Mouse (Mus musculus): ENCODE measurements at regions not wholly inside any gene's neighbourhood (a gene's known extent, or its start where the extent isn't known, plus 50 kb on each side); places are given as distances from the start of the nearest gene placed in this dataset.

GRCm38 (mm10) chr15:51320366-51320894 is 2564.3 kb upstream of the Gm7489 start:
- Histone ChIP-seq H3K36me3 (ENCODE audit: control insufficient read depth, insufficient read depth, low read length) (no peaks in the 10 kb centered on the region), H3K4me3 (ENCODE audit: control insufficient read depth, low read depth, low read length) (no peak overlapping the region), H3K27me3 (ENCODE audit: control insufficient read depth, insufficient read depth, low read length) (no peaks in the 10 kb centered on the region), H3K27ac (ENCODE audit: control insufficient read depth, insufficient read depth, low read depth, low read length) (no peak overlapping the region), H3K4me1 (ENCODE audit: control insufficient read depth, insufficient read depth, low read length) (no peaks in the 10 kb centered on the region)
- TF ChIP-seq CTCF (IDR thresholded peaks at IDR 0.05; ENCODE audit: control insufficient read depth, insufficient read depth, insufficient replicate concordance, low read depth, low read length), result no peak
- TF ChIP-seq POLR2A (IDR thresholded peaks at IDR 0.05; ENCODE audit: control insufficient read depth, low read depth, low read length), result no peak

GRCm38 (mm10) chr15:51323284-51323683 is 2561.4 kb upstream of the Gm7489 start:
- Histone ChIP-seq H3K27me3 (ENCODE audit: control insufficient read depth, insufficient read depth, low read length) (no peaks in the 10 kb centered on the region), H3K4me3 (ENCODE audit: control insufficient read depth, low read depth, low read length) (no peak overlapping the region), H3K27ac (ENCODE audit: control insufficient read depth, insufficient read depth, low read depth, low read length) (no peak overlapping the region), H3K4me1 (ENCODE audit: control insufficient read depth, insufficient read depth, low read length) (no peaks in the 10 kb centered on the region), H3K36me3 (ENCODE audit: control insufficient read depth, insufficient read depth, low read length) (no peaks in the 10 kb centered on the region)
- TF ChIP-seq POLR2A (IDR thresholded peaks at IDR 0.05; ENCODE audit: control insufficient read depth, low read depth, low read length), result no peak

GRCm38 (mm10) chr15:51324211-51324610 is 2560.5 kb upstream of the Gm7489 start:
- Histone ChIP-seq H3K27ac (ENCODE audit: control insufficient read depth, insufficient read depth, low read depth, low read length) (no peak overlapping the region), H3K4me1 (ENCODE audit: control insufficient read depth, insufficient read depth, low read length) (no peaks in the 10 kb centered on the region), H3K27me3 (ENCODE audit: control insufficient read depth, insufficient read depth, low read length) (no peaks in the 10 kb centered on the region), H3K4me3 (ENCODE audit: control insufficient read depth, low read depth, low read length) (no peak overlapping the region), H3K36me3 (ENCODE audit: control insufficient read depth, insufficient read depth, low read length) (no peaks in the 10 kb centered on the region)
- TF ChIP-seq CTCF (IDR thresholded peaks at IDR 0.05; ENCODE audit: control insufficient read depth, insufficient read depth, insufficient replicate concordance, low read depth, low read length) (no peak), POLR2A (IDR thresholded peaks at IDR 0.05; ENCODE audit: control insufficient read depth, low read depth, low read length) (no peak)

- TF ChIP-seq POLR2A (IDR thresholded peaks at IDR 0.05; ENCODE audit: control insufficient read depth, low read depth, low read length) (no peak), CTCF (IDR thresholded peaks at IDR 0.05; ENCODE audit: control insufficient read depth, insufficient read depth, insufficient replicate concordance, low read depth, low read length) (no peak)
- H3K27me3 ChIP-seq (ENCODE audit: control insufficient read depth, insufficient read depth, low read length), result no peaks in the 10 kb centered on the region
- no peak overlapping the region for H3K4me3 ChIP-seq (ENCODE audit: control insufficient read depth, low read depth, low read length)
- H3K27ac ChIP-seq (ENCODE audit: control insufficient read depth, insufficient read depth, low read depth, low read length), result no peak overlapping the region
- no peaks in the 10 kb centered on the region for H3K36me3 ChIP-seq (ENCODE audit: control insufficient read depth, insufficient read depth, low read length)
- no peaks in the 10 kb centered on the region for H3K4me1 ChIP-seq (ENCODE audit: control insufficient read depth, insufficient read depth, low read length)
These were observed 2557.0 kb upstream of the Gm7489 start for GRCm38 (mm10) chr15:51327702-51328101.

- Histone ChIP-seq H3K27ac (ENCODE audit: control insufficient read depth, insufficient read depth, low read depth, low read length) (no peak overlapping the region), H3K4me3 (ENCODE audit: control insufficient read depth, low read depth, low read length) (no peak overlapping the region), H3K27me3 (ENCODE audit: control insufficient read depth, insufficient read depth, low read length) (no peaks in the 10 kb centered on the region), H3K4me1 (ENCODE audit: control insufficient read depth, insufficient read depth, low read length) (no peaks in the 10 kb centered on the region), H3K36me3 (ENCODE audit: control insufficient read depth, insufficient read depth, low read length) (no peaks in the 10 kb centered on the region)
- TF ChIP-seq CTCF (IDR thresholded peaks at IDR 0.05; ENCODE audit: control insufficient read depth, insufficient read depth, insufficient replicate concordance, low read depth, low read length), result no peak
- TF ChIP-seq POLR2A (IDR thresholded peaks at IDR 0.05; ENCODE audit: control insufficient read depth, low read depth, low read length), result no peak
These were observed 2548.3 kb upstream of the Gm7489 start for GRCm38 (mm10) chr15:51336441-51336840.

- no peak overlapping the region for H3K27ac ChIP-seq (ENCODE audit: control insufficient read depth, insufficient read depth, low read depth, low read length)
- no peak for TF ChIP-seq POLR2A (IDR thresholded peaks at IDR 0.05; ENCODE audit: control insufficient read depth, low read depth, low read length)
- no peaks in the 10 kb centered on the region for H3K27me3 ChIP-seq (ENCODE audit: control insufficient read depth, insufficient read depth, low read length)
- no peaks in the 10 kb centered on the region for H3K4me1 ChIP-seq (ENCODE audit: control insufficient read depth, insufficient read depth, low read length)
- H3K36me3 ChIP-seq (ENCODE audit: control insufficient read depth, insufficient read depth, low read length), result no peaks in the 10 kb centered on the region
- no peak overlapping the region for H3K4me3 ChIP-seq (ENCODE audit: control insufficient read depth, low read depth, low read length)
These were observed 2538.4 kb upstream of the Gm7489 start for GRCm38 (mm10) chr15:51346301-51346700.

DNA sequence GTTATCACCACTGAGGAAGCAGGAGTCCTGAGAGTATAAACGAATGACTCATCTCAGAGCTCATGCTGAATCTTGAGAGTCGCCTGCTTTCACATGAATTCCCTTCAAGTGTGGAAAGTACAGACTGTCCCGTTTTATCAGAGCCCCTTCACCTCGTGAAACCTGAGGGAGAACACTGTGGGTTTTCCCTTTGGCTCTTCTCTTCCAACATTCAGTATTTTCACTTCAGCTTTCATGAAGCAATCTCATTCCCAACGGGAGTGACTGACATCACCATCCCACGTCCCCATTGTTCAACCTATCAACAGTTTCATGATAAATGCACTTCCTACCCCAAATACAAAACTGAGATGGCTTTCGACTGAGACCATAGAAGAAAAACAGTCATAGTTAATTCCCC is 2521.3 kb upstream of the Gm7489 start:
- no peak overlapping the region for H3K4me3 ChIP-seq (ENCODE audit: control insufficient read depth, low read depth, low read length)

DNA sequence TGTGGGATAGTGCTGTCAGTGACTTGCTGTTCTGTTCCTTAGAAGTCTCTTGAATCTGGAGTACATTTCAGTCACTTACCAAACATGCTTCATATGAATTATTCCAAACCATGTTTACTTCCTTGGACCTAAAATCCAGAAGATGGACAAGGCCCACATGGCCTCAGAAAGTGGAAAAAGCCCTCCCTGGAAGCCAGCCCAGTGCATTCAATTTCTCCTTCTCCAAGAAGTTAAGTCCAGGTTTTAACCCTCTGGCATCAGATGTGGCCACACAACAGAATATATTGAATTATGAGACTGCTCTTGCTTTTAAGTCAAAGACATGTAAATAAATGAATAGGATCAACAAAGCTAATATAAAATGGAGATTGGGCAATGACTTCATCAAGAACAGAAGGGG is 2513.5 kb upstream of the Gm7489 start:
- TF ChIP-seq POLR2A (IDR thresholded peaks at IDR 0.05; ENCODE audit: control insufficient read depth, low read depth, low read length) (no peak), CTCF (IDR thresholded peaks at IDR 0.05; ENCODE audit: control insufficient read depth, insufficient read depth, insufficient replicate concordance, low read depth, low read length) (no peak)

More for the DNA sequence above, 2521.3 kb upstream of the Gm7489 start:
- TF ChIP-seq POLR2A (IDR thresholded peaks at IDR 0.05; ENCODE audit: control insufficient read depth, low read depth, low read length) (no peak), CTCF (IDR thresholded peaks at IDR 0.05; ENCODE audit: control insufficient read depth, insufficient read depth, insufficient replicate concordance, low read depth, low read length) (no peak)
- Histone ChIP-seq H3K27me3 (ENCODE audit: control insufficient read depth, insufficient read depth, low read length) (no peaks in the 10 kb centered on the region), H3K4me1 (ENCODE audit: control insufficient read depth, insufficient read depth, low read length) (no peaks in the 10 kb centered on the region), H3K36me3 (ENCODE audit: control insufficient read depth, insufficient read depth, low read length) (no peaks in the 10 kb centered on the region), H3K27ac (ENCODE audit: control insufficient read depth, insufficient read depth, low read depth, low read length) (no peak overlapping the region)

More for the DNA sequence above, 2513.5 kb upstream of the Gm7489 start:
- Histone ChIP-seq H3K27ac (ENCODE audit: control insufficient read depth, insufficient read depth, low read depth, low read length) (no peak overlapping the region), H3K27me3 (ENCODE audit: control insufficient read depth, insufficient read depth, low read length) (no peaks in the 10 kb centered on the region), H3K4me3 (ENCODE audit: control insufficient read depth, low read depth, low read length) (no peak overlapping the region), H3K4me1 (ENCODE audit: control insufficient read depth, insufficient read depth, low read length) (no peaks in the 10 kb centered on the region), H3K36me3 (ENCODE audit: control insufficient read depth, insufficient read depth, low read length) (no peaks in the 10 kb centered on the region)

Data from testis, adult 2 months (tissue).